Mouse (Mus musculus) thymus, adult 2 months (tissue): ENCODE results near the gene Gm21704. TPM values are rescaled to one million over a fixed set of nuclear protein-coding genes. Genes with fewer than 3 reads are reported as not detected.
"Not testable (repeated sequence)": the region's sequence is repeated elsewhere in the genome, so short reads cannot be mapped to it uniquely, and the experiment has no call there.

Experiments used
- DNase-seq: peaks from one replicate; pipeline ENCODE4 v3.0.0; 2021
- H3K27ac ChIP-seq: fragments of 200-500 bp; 2 replicates; pipeline ENCODE4 v1.5.1; 2012; ENCODE audit warnings: low read length, control low read depth; ENCODE audit not compliant: control insufficient read depth, insufficient read depth
- H3K27me3 ChIP-seq: fragments of 200-500 bp; 2 replicates; pipeline ENCODE4 v1.6.1; 2012; ENCODE audit warnings: mild to moderate bottlenecking, low read length, moderate library complexity, mixed read lengths; ENCODE audit not compliant: control insufficient read depth, insufficient read depth
- H3K36me3 ChIP-seq: fragments of 200-500 bp; 2 replicates; pipeline ENCODE4 v1.6.1; 2012; ENCODE audit warnings: mild to moderate bottlenecking, low read length, moderate library complexity; ENCODE audit not compliant: control insufficient read depth, insufficient read depth
- H3K4me1 ChIP-seq: fragments of 200-500 bp; replicated peaks from 2 replicates; pipeline ENCODE4 v1.6.1; 2012; ENCODE audit warnings: low read length; ENCODE audit not compliant: control insufficient read depth, insufficient read depth
- H3K4me3 ChIP-seq: fragments of 200-500 bp; 2 replicates; pipeline ENCODE4 v1.5.1; 2012; ENCODE audit warnings: mild to moderate bottlenecking, low read length, control low read depth, moderate library complexity; ENCODE audit not compliant: control insufficient read depth, insufficient read depth
- WGBS: fragments of 180-500 bp; shearing (Covaris S2); methylation state at CpG from one replicate; pipeline ENCODE4 v1.1.7; 2018; 5-methylcytosine and 5-hydroxymethylcytosine counted together
- polyA plus RNA-seq: library from polyadenylated mRNA; depleted of rRNA; stranded (reverse); fragments of >200 nt; gene quantifications from 2 replicates; pipeline ENCODE4 v1.2.3, GENCODE M21; 2012; rRNA removed

Gene Gm21704
- not detected in 2 replicates for polyA plus RNA-seq

DNA sequence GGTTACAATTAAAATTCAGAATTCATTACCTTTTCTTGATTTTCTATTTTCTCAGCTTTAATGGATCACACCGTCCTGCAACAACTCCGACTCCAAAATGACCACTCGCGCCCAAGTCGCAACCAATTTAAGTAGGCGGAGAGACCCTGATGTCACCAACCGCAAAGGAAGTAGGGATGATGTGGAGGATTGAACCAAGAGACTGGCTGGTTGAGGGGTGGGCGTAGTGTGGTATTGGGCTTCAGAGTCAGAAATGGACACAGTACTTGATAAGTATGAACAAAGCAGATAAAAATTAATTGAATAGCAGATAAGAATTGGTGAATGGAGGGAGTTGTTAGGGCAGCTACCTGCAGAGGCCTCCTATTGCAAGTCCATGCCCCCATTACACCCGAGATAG lies at the start of gene Gm21704, which contains the start of gene Gm21708:
Gm21704 (minus strand) TSS at position 101 of the 400 bp plus-strand sequence.
Gm21708 (minus strand) TSS at position 101 of the 400 bp plus-strand sequence.
- WGBS = no CpG with 5 or more reads among the region's 9 CpGs
- not testable (repeated sequence) for H3K36me3 ChIP-seq, H3K4me1 ChIP-seq, H3K27me3 ChIP-seq, H3K4me3 ChIP-seq, DNase-seq, H3K27ac ChIP-seq

DNA sequence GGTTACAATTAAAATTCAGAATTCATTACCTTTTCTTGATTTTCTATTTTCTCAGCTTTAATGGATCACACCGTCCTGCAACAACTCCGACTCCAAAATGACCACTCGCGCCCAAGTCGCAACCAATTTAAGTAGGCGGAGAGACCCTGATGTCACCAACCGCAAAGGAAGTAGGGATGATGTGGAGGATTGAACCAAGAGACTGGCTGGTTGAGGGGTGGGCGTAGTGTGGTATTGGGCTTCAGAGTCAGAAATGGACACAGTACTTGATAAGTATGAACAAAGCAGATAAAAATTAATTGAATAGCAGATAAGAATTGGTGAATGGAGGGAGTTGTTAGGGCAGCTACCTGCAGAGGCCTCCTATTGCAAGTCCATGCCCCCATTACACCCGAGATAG lies 64.7 kb downstream of the Gm21704 start, which contains the start of gene Gm21693:
Gm21693 (minus strand) TSS at position 101 of the 400 bp plus-strand sequence.
- not testable (repeated sequence) for DNase-seq, H3K27ac ChIP-seq, H3K4me1 ChIP-seq, H3K4me3 ChIP-seq, H3K27me3 ChIP-seq, H3K36me3 ChIP-seq
- WGBS = no CpG with 5 or more reads among the region's 9 CpGs

DNA sequence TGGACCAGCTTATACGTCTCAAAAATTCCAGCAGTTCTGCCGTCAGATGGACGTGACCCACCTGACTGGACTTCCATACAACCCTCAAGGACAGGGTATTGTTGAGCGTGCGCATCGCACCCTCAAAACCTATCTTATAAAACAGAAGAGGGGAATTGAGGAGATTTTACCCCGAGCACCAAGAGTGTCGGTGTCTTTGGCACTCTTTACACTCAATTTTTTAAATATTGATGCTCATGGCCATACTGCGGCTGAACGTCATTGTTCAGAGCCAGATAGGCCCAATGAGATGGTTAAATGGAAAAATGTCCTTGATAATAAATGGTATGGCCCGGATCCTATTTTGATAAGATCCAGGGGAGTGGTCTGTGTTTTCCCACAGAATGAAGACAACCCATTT lies 69.3 kb downstream of the Gm21704 start:
- no CpG with 5 or more reads among the region's 11 CpGs for WGBS
- H3K27me3 ChIP-seq, H3K4me1 ChIP-seq, H3K4me3 ChIP-seq, H3K36me3 ChIP-seq, DNase-seq, H3K27ac ChIP-seq: not testable (repeated sequence)

Other genes with a start within 250 kb of the Gm21704 start
- gene Gm21677, start 103.7 kb downstream of the Gm21704 start, polyA plus RNA-seq = not detected in 2 replicates
- gene Gm21693, start 64.8 kb downstream of the Gm21704 start, polyA plus RNA-seq = not detected in 2 replicates
- gene Gm21708, start within 50 bp of the Gm21704 start, polyA plus RNA-seq = not detected in 2 replicates